Mouse (Mus musculus) neutrophil, adult 83 days (primary cell): ENCODE results near the gene Glg1. TPM values are rescaled to one million over a fixed set of nuclear protein-coding genes. Genes with fewer than 3 reads are reported as not detected.

Source experiments
- total RNA-seq, 2 experiments: library from RNA; stranded (reverse); gene quantifications; one replicate each; pipeline ENCODE4 v1.2.4; 2023

Gene Glg1
- total RNA-seq: 10 to 100 TPM; 53.4 to 54.3 TPM

GRCm38 (mm10) chr8:111258631-111259407 is at the start of gene Glg1:
Glg1 (minus strand) TSS chr8:111259216.

GRCm38 (mm10) chr8:111299821-111300568 is 41.0 kb upstream of the Glg1 start, which contains the start of gene Rfwd3:
Rfwd3 (minus strand) TSS chr8:111300222.

Other genes with a start within 250 kb of the Glg1 start
- 1 to 10 TPM; 6.0 to 6.4 TPM for gene Ddx19b, start 227.5 kb downstream of the Glg1 start, total RNA-seq
- gene Aars, start 226.1 kb downstream of the Glg1 start, total RNA-seq: 10 to 100 TPM; 21.2 to 26.7 TPM
- 1 to 10 TPM; 1.2 to 2.1 TPM for gene Exosc6, start 202.9 kb downstream of the Glg1 start, total RNA-seq
- not detected for gene Clec18a, start 166.8 kb downstream of the Glg1 start, total RNA-seq
- gene Pdpr, start 164.6 kb downstream of the Glg1 start, total RNA-seq: 10 to 100 TPM; 11.4 to 15.0 TPM
- gene Rfwd3, start 41.0 kb upstream of the Glg1 start, total RNA-seq: 10 to 100 TPM; 47.5 to 49.5 TPM
- 10 to 100 TPM; 18.6 to 21.0 TPM for gene Mlkl, start 79.0 kb upstream of the Glg1 start, total RNA-seq
- not detected for gene Fa2h, start 134.6 kb upstream of the Glg1 start, total RNA-seq